11 mouse cellular contexts compared by ENCODE assay signal in genomic region chr4:119234348-119234747, GRCm38 (mm10). TPM values are rescaled to one million over a fixed set of nuclear protein-coding genes. Genes with fewer than 3 reads are reported as not detected.
A peak's percentile ranks its signal among the peaks of the same experiment; 100 is the strongest.
DNase-seq lines count a peak whose midpoint lies in the region; ATAC-seq lines count a peak whose summit lies in the region.
"Had no signal": no experiment of that assay in that cellular context is flagged by ENCODE, and none has a peak within 500 bp of the region (broad histone marks: within the 10 kb centered on the region; RNA-seq: fewer than 3 reads in every experiment).

No protein-coding gene starts in this region.

- peaks cover 8% of the 10 kb centered on the region; the same call in 1 of the 2 replicates for H3K36me3 ChIP-seq in kidney, embryonic 14.5 days (ENCODE audit: control insufficient read depth, insufficient read depth, low read length)
- peaks cover 37% of the 10 kb centered on the region for H3K36me3 ChIP-seq in embryonic facial prominence, embryonic 14.5 days (ENCODE audit: control insufficient read depth, insufficient read depth, low read length)
- H3K36me3 ChIP-seq in intestine, embryonic 15.5 days = peaks cover 8% of the 10 kb centered on the region; the same call in 1 of the 2 replicates
- H3K36me3 ChIP-seq in midbrain, embryonic 16.5 days (ENCODE audit: control insufficient read depth, insufficient read depth, low read length) = no peaks in the 10 kb centered on the region; the same call in 1 of the 2 replicates

- H3K9me3 ChIP-seq in kidney, embryonic 14.5 days (ENCODE audit: control insufficient read depth, low read length) = no peaks in the 10 kb centered on the region
- H3K9me3 ChIP-seq in embryonic facial prominence, embryonic 14.5 days (ENCODE audit: control insufficient read depth, low read length) = no peaks in the 10 kb centered on the region
- H3K9me3 ChIP-seq in intestine, embryonic 15.5 days = no peaks in the 10 kb centered on the region
- no peaks in the 10 kb centered on the region for H3K9me3 ChIP-seq in midbrain, embryonic 16.5 days (replicated peaks; ENCODE audit: control insufficient read depth, low read length, poor library complexity, severe bottlenecking)

- ATAC-seq in kidney, embryonic 14.5 days (ENCODE audit: low FRiP score, low TSS enrichment) = no peak
- no peak for ATAC-seq in embryonic facial prominence, embryonic 14.5 days (ENCODE audit: low read depth)
- no peak for ATAC-seq in intestine, embryonic 15.5 days
- no peak for ATAC-seq in midbrain, embryonic 16.5 days
- no peak for ATAC-seq in megakaryocyte-erythroid progenitor cell, adult 5-6 weeks (replicated peaks; ENCODE audit: low FRiP score, low TSS enrichment, poor library complexity, severe bottlenecking)
- no peak for ATAC-seq in granulocyte monocyte progenitor cell, adult 5-6 weeks (replicated peaks; ENCODE audit: poor library complexity, severe bottlenecking)

- peaks cover 5% of the 10 kb centered on the region for H3K4me1 ChIP-seq in kidney, embryonic 14.5 days (ENCODE audit: control insufficient read depth, insufficient read depth, low read length)
- H3K4me1 ChIP-seq in embryonic facial prominence, embryonic 14.5 days (ENCODE audit: control insufficient read depth, insufficient read depth, low read length) = peaks cover 11% of the 10 kb centered on the region
- H3K4me1 ChIP-seq in intestine, embryonic 15.5 days (replicated peaks) = 0 out of 2 replicates have a peak, but pooled peaks cover 7% of the 10 kb centered on the region
- peaks cover 16% of the 10 kb centered on the region for H3K4me1 ChIP-seq in midbrain, embryonic 16.5 days (ENCODE audit: control insufficient read depth, insufficient read depth, low read length)

- peak overlapping the region; percentile 69; the same call in 1 of the 2 replicates for H3K4me3 ChIP-seq in kidney, embryonic 14.5 days (ENCODE audit: low read length)
- H3K4me3 ChIP-seq in embryonic facial prominence, embryonic 14.5 days (ENCODE audit: low read depth, low read length) = peak overlapping the region; percentile 95
- H3K4me3 ChIP-seq in intestine, embryonic 15.5 days (replicated peaks) = peak overlapping the region; percentile 68; the same call in 1 of the 2 replicates
- H3K4me3 ChIP-seq in midbrain, embryonic 16.5 days (ENCODE audit: low read depth, low read length) = peak overlapping the region; percentile 86

- H3K9ac ChIP-seq in kidney, embryonic 14.5 days (ENCODE audit: low read depth, low read length) = peak overlapping the region; percentile 72; the same call in 1 of the 2 replicates
- peak overlapping the region; percentile 91 for H3K9ac ChIP-seq in embryonic facial prominence, embryonic 14.5 days (ENCODE audit: low read depth, low read length)
- peak overlapping the region; percentile 62; the same call in 1 of the 2 replicates for H3K9ac ChIP-seq in intestine, embryonic 15.5 days
- no peak overlapping the region; the same call in 1 of the 2 replicates for H3K9ac ChIP-seq in midbrain, embryonic 16.5 days (ENCODE audit: low read depth, low read length)

- no peak overlapping the region for H3K27ac ChIP-seq in kidney, embryonic 14.5 days (ENCODE audit: low read depth, low read length)
- H3K27ac ChIP-seq in embryonic facial prominence, embryonic 14.5 days (replicated peaks; ENCODE audit: low read depth, low read length) = peak overlapping the region; percentile 70; the same call in 1 of the 2 replicates
- H3K27ac ChIP-seq in intestine, embryonic 15.5 days = no peak overlapping the region
- no peak overlapping the region for H3K27ac ChIP-seq in midbrain, embryonic 16.5 days (ENCODE audit: low read length)

- H3K27me3 ChIP-seq in kidney, embryonic 14.5 days (ENCODE audit: control insufficient read depth, insufficient read depth, low read length) = no peaks in the 10 kb centered on the region
- H3K27me3 ChIP-seq in embryonic facial prominence, embryonic 14.5 days (replicated peaks; ENCODE audit: control insufficient read depth, insufficient read depth, low read length) = no peaks in the 10 kb centered on the region
- H3K27me3 ChIP-seq in intestine, embryonic 15.5 days (replicated peaks) = no peaks in the 10 kb centered on the region
- no peaks in the 10 kb centered on the region for H3K27me3 ChIP-seq in midbrain, embryonic 16.5 days (ENCODE audit: control insufficient read depth, insufficient read depth, low read depth, low read length)

- DNase-seq in kidney, postnatal 14 days = no peak
- DNase-seq in embryonic facial prominence, embryonic 14.5 days (ENCODE audit: low spot score) = no peak
- DNase-seq in retina, postnatal 1 day = no peak
- DNase-seq: gastrocnemius, postnatal 10 days; thymus, postnatal 25 days had no signal

- WGBS in kidney, embryonic 14.5 days = 60% methylated on average over 3 of the region's 3 CpGs
- 59% methylated on average over 3 of the region's 3 CpGs for WGBS in embryonic facial prominence, embryonic 14.5 days
- 74% methylated on average over 3 of the region's 3 CpGs for WGBS in intestine, embryonic 15.5 days
- 83% methylated on average over 3 of the region's 3 CpGs for WGBS in midbrain, embryonic 16.5 days

- H3K4me2 ChIP-seq in kidney, embryonic 14.5 days (replicated peaks; ENCODE audit: low read depth, low read length) = peak overlapping the region; percentile 84
- H3K4me2 ChIP-seq in embryonic facial prominence, embryonic 14.5 days (ENCODE audit: low read depth, low read length) = peak overlapping the region; percentile 72
- H3K4me2 ChIP-seq in intestine, embryonic 15.5 days (replicated peaks) = peak overlapping the region; percentile 79
- peak overlapping the region; percentile 93 for H3K4me2 ChIP-seq in midbrain, embryonic 16.5 days (ENCODE audit: low read length)

RNA-seq across cellular contexts. Expression of gene P3h1, which starts 1.6 kb away (rescaled TPM):
- polyA plus RNA-seq in kidney, embryonic 14.5 days (2014; fragmentation: Nextera tagmentation; extraction: Ambion mirVana) = 28.9 and 34.4 TPM in 2 replicates
- 98.7 and 100 TPM in 2 replicates for polyA plus RNA-seq in embryonic facial prominence, embryonic 14.5 days (2014; fragmentation: Nextera tagmentation; extraction: Ambion mirVana)
- 27.3 and 28.5 TPM in 2 replicates for polyA plus RNA-seq in intestine, embryonic 15.5 days (2015; fragmentation: Nextera tagmentation; extraction: Ambion mirVana)
- 9.2 and 9.9 TPM in 2 replicates for polyA plus RNA-seq in midbrain, embryonic 16.5 days (2015; fragmentation: Nextera tagmentation; extraction: Ambion mirVana)
- 9.5 and 14.0 TPM in 2 replicates for total RNA-seq in megakaryocyte-erythroid progenitor cell, adult 5-6 weeks (2014; fragmentation: Nextera tagmentation)
- 11.0 and 12.8 TPM in 2 replicates for total RNA-seq in megakaryocyte-erythroid progenitor cell, adult 5-6 weeks (2017)
- 14.0 and 14.7 TPM in 2 replicates for total RNA-seq in granulocyte monocyte progenitor cell, adult 5-6 weeks (2014; fragmentation: Nextera tagmentation)
- total RNA-seq in granulocyte monocyte progenitor cell, adult 5-6 weeks (2017) = 14.7 and 15.9 TPM in 2 replicates

RNA-seq across cellular contexts. Expression of gene AU022252, which starts 1.8 kb away (rescaled TPM):
- polyA plus RNA-seq in kidney, embryonic 14.5 days (2014; fragmentation: Nextera tagmentation; extraction: Ambion mirVana) = 33.6 and 37.6 TPM in 2 replicates
- 28.1 and 31.4 TPM in 2 replicates for polyA plus RNA-seq in embryonic facial prominence, embryonic 14.5 days (2014; fragmentation: Nextera tagmentation; extraction: Ambion mirVana)
- polyA plus RNA-seq in intestine, embryonic 15.5 days (2015; fragmentation: Nextera tagmentation; extraction: Ambion mirVana) = 28.1 and 30.9 TPM in 2 replicates
- polyA plus RNA-seq in midbrain, embryonic 16.5 days (2015; fragmentation: Nextera tagmentation; extraction: Ambion mirVana) = 22.6 and 26.0 TPM in 2 replicates
- total RNA-seq in megakaryocyte-erythroid progenitor cell, adult 5-6 weeks (2014; fragmentation: Nextera tagmentation) = 9.7 and 17.1 TPM in 2 replicates
- total RNA-seq in megakaryocyte-erythroid progenitor cell, adult 5-6 weeks (2017) = 6.2 and 18.2 TPM in 2 replicates
- total RNA-seq in granulocyte monocyte progenitor cell, adult 5-6 weeks (2014; fragmentation: Nextera tagmentation) = 5.3 and 11.2 TPM in 2 replicates
- 9.3 and 23.6 TPM in 2 replicates for total RNA-seq in granulocyte monocyte progenitor cell, adult 5-6 weeks (2017)

RNA-seq across cellular contexts. Expression of gene Tmem269, which starts 16.3 kb away (rescaled TPM):
- polyA plus RNA-seq in kidney, embryonic 14.5 days (2014; fragmentation: Nextera tagmentation; extraction: Ambion mirVana) = 0.16 TPM in 1 of 2 replicates, not detected in the other
- 0.21 and 0.26 TPM in 2 replicates for polyA plus RNA-seq in embryonic facial prominence, embryonic 14.5 days (2014; fragmentation: Nextera tagmentation; extraction: Ambion mirVana)
- polyA plus RNA-seq in intestine, embryonic 15.5 days (2015; fragmentation: Nextera tagmentation; extraction: Ambion mirVana) = not detected in 2 replicates
- 0.26 and 0.44 TPM in 2 replicates for polyA plus RNA-seq in midbrain, embryonic 16.5 days (2015; fragmentation: Nextera tagmentation; extraction: Ambion mirVana)
- not detected in 2 replicates for total RNA-seq in megakaryocyte-erythroid progenitor cell, adult 5-6 weeks (2014; fragmentation: Nextera tagmentation)
- not detected in 2 replicates for total RNA-seq in megakaryocyte-erythroid progenitor cell, adult 5-6 weeks (2017)
- not detected in 2 replicates for total RNA-seq in granulocyte monocyte progenitor cell, adult 5-6 weeks (2014; fragmentation: Nextera tagmentation)
- total RNA-seq in granulocyte monocyte progenitor cell, adult 5-6 weeks (2017) = not detected in 2 replicates
- total RNA-seq: ES-E14; gastrocnemius, postnatal 10 days had no signal

RNA-seq across cellular contexts. Expression of gene Cldn19, which starts 20.9 kb away (rescaled TPM):
- polyA plus RNA-seq in kidney, embryonic 14.5 days (2014; fragmentation: Nextera tagmentation; extraction: Ambion mirVana) = 5.9 and 10.4 TPM in 2 replicates
- 0.19 and 0.38 TPM in 2 replicates for polyA plus RNA-seq in embryonic facial prominence, embryonic 14.5 days (2014; fragmentation: Nextera tagmentation; extraction: Ambion mirVana)
- polyA plus RNA-seq in intestine, embryonic 15.5 days (2015; fragmentation: Nextera tagmentation; extraction: Ambion mirVana) = 0.08 and 0.14 TPM in 2 replicates
- polyA plus RNA-seq in midbrain, embryonic 16.5 days (2015; fragmentation: Nextera tagmentation; extraction: Ambion mirVana) = 0.63 and 1.6 TPM in 2 replicates
- not detected in 2 replicates for total RNA-seq in megakaryocyte-erythroid progenitor cell, adult 5-6 weeks (2014; fragmentation: Nextera tagmentation)
- not detected in 2 replicates for total RNA-seq in megakaryocyte-erythroid progenitor cell, adult 5-6 weeks (2017)
- not detected in 2 replicates for total RNA-seq in granulocyte monocyte progenitor cell, adult 5-6 weeks (2014; fragmentation: Nextera tagmentation)
- total RNA-seq in granulocyte monocyte progenitor cell, adult 5-6 weeks (2017) = not detected in 2 replicates

RNA-seq across cellular contexts. Expression of gene Svbp, which starts 39.2 kb away (rescaled TPM):
- polyA plus RNA-seq in kidney, embryonic 14.5 days (2014; fragmentation: Nextera tagmentation; extraction: Ambion mirVana) = 131 and 180 TPM in 2 replicates
- polyA plus RNA-seq in embryonic facial prominence, embryonic 14.5 days (2014; fragmentation: Nextera tagmentation; extraction: Ambion mirVana) = 243 and 256 TPM in 2 replicates
- 109 and 116 TPM in 2 replicates for polyA plus RNA-seq in intestine, embryonic 15.5 days (2015; fragmentation: Nextera tagmentation; extraction: Ambion mirVana)
- 220 and 230 TPM in 2 replicates for polyA plus RNA-seq in midbrain, embryonic 16.5 days (2015; fragmentation: Nextera tagmentation; extraction: Ambion mirVana)
- 107 and 124 TPM in 2 replicates for total RNA-seq in megakaryocyte-erythroid progenitor cell, adult 5-6 weeks (2014; fragmentation: Nextera tagmentation)
- total RNA-seq in megakaryocyte-erythroid progenitor cell, adult 5-6 weeks (2017) = 47.7 and 52.9 TPM in 2 replicates
- 15.7 and 54.8 TPM in 2 replicates for total RNA-seq in granulocyte monocyte progenitor cell, adult 5-6 weeks (2014; fragmentation: Nextera tagmentation)
- total RNA-seq in granulocyte monocyte progenitor cell, adult 5-6 weeks (2017) = 23.4 and 125 TPM in 2 replicates
